Mouse (Mus musculus): Measurements from ENCODE around the gene Pde3a. TPM values are rescaled to one million over a fixed set of nuclear protein-coding genes. Genes with fewer than 3 reads are reported as not detected.

Pde3a gene
- polyA plus RNA-seq, 1 experiment = not detected

- no peak for TF ChIP-seq USF1 (IDR thresholded peaks at IDR 0.05; ENCODE audit: low read depth)
- TF ChIP-seq MYOD1 (IDR thresholded peaks at IDR 0.05; ENCODE audit: control insufficient read depth, insufficient read length, low read depth) = no peak
- no peak for TF ChIP-seq FOSL1 (IDR thresholded peaks at IDR 0.05; ENCODE audit: insufficient read depth, low read length, poor library complexity, severe bottlenecking)
- TF ChIP-seq MAX (IDR thresholded peaks at IDR 0.05) = no peak
- no peak for TF ChIP-seq MYOG (IDR thresholded peaks at IDR 0.05; ENCODE audit: control insufficient read depth, extremely low read depth, insufficient read length)
- no peak for TF ChIP-seq CEBPB (IDR thresholded peaks at IDR 0.05; ENCODE audit: low read depth)
- no peak for TF ChIP-seq CTCF (IDR thresholded peaks at IDR 0.05; ENCODE audit: control insufficient read depth, insufficient read depth, insufficient read length)
- Histone ChIP-seq H3K79me2 (ENCODE audit: control insufficient read depth, insufficient read depth) (no peaks in the 10 kb centered on the region), H3K27me3 (ENCODE audit: control insufficient read depth, insufficient read depth, insufficient read length) (no peaks in the 10 kb centered on the region), H3ac (ENCODE audit: control insufficient read depth, insufficient read length, low read depth) (no peak overlapping the region), H3K36me3 (ENCODE audit: control insufficient read depth, insufficient read depth) (no peaks in the 10 kb centered on the region), H3K79me3 (ENCODE audit: low read depth) (no peaks in the 10 kb centered on the region), H3K4me3 (ENCODE audit: insufficient read depth, poor library complexity, severe bottlenecking) (no peak overlapping the region)
Observed at GRCm38 (mm10) chr6:141221081-141221480, 28.0 kb upstream of the Pde3a start.

GRCm38 (mm10) chr6:141226851-141227657, 22.0 kb upstream of the Pde3a start:
- Histone ChIP-seq H3ac (ENCODE audit: control insufficient read depth, insufficient read length, low read depth) (no peak overlapping the region), H3K36me3 (ENCODE audit: control insufficient read depth, insufficient read depth) (no peaks in the 10 kb centered on the region), H3K79me3 (ENCODE audit: low read depth) (no peaks in the 10 kb centered on the region), H3K27me3 (ENCODE audit: control insufficient read depth, insufficient read depth, insufficient read length) (no peaks in the 10 kb centered on the region), H3K4me3 (ENCODE audit: insufficient read depth, poor library complexity, severe bottlenecking) (no peak overlapping the region), H3K79me2 (ENCODE audit: control insufficient read depth, insufficient read depth) (no peaks in the 10 kb centered on the region)
- TF ChIP-seq FOSL1 (IDR thresholded peaks at IDR 0.05; ENCODE audit: insufficient read depth, low read length, poor library complexity, severe bottlenecking) (no peak), CEBPB (IDR thresholded peaks at IDR 0.05; ENCODE audit: low read depth) (no peak), USF1 (IDR thresholded peaks at IDR 0.05; ENCODE audit: low read depth) (no peak)

- no peaks in the 10 kb centered on the region for H3K36me3 ChIP-seq (ENCODE audit: control insufficient read depth, insufficient read depth)
- H3ac ChIP-seq (ENCODE audit: control insufficient read depth, insufficient read length, low read depth) = no peak overlapping the region
- TF ChIP-seq MAX (IDR thresholded peaks at IDR 0.05) = no peak
- TF ChIP-seq CTCF (IDR thresholded peaks at IDR 0.05; ENCODE audit: control insufficient read depth, insufficient read depth, insufficient read length) = no peak
- H3K27me3 ChIP-seq (ENCODE audit: control insufficient read depth, insufficient read depth, insufficient read length) = no peaks in the 10 kb centered on the region
- H3K4me3 ChIP-seq (ENCODE audit: insufficient read depth, poor library complexity, severe bottlenecking) = no peak overlapping the region
- H3K79me2 ChIP-seq (ENCODE audit: control insufficient read depth, insufficient read depth) = no peaks in the 10 kb centered on the region
- no peaks in the 10 kb centered on the region for H3K79me3 ChIP-seq (ENCODE audit: low read depth)
Observed at GRCm38 (mm10) chr6:141227658-141228005, 21.4 kb upstream of the Pde3a start.

- H3K4me3 ChIP-seq (ENCODE audit: insufficient read depth, poor library complexity, severe bottlenecking) = no peak overlapping the region
- H3K79me3 ChIP-seq (ENCODE audit: low read depth) = no peaks in the 10 kb centered on the region
- H3K36me3 ChIP-seq (ENCODE audit: control insufficient read depth, insufficient read depth) = no peaks in the 10 kb centered on the region
- TF ChIP-seq FOSL1 (IDR thresholded peaks at IDR 0.05; ENCODE audit: insufficient read depth, low read length, poor library complexity, severe bottlenecking) = no peak
- no peak for TF ChIP-seq USF1 (IDR thresholded peaks at IDR 0.05; ENCODE audit: low read depth)
- TF ChIP-seq MAX (IDR thresholded peaks at IDR 0.05) = no peak
- TF ChIP-seq CEBPB (IDR thresholded peaks at IDR 0.05; ENCODE audit: low read depth) = no peak
- TF ChIP-seq MYOG (IDR thresholded peaks at IDR 0.05; ENCODE audit: control insufficient read depth, extremely low read depth, insufficient read length) = no peak
- TF ChIP-seq MYOD1 (IDR thresholded peaks at IDR 0.05; ENCODE audit: control insufficient read depth, insufficient read length, low read depth) = no peak
- TF ChIP-seq CTCF (IDR thresholded peaks at IDR 0.05; ENCODE audit: control insufficient read depth, insufficient read depth, insufficient read length) = no peak
- no peak overlapping the region for H3ac ChIP-seq (ENCODE audit: control insufficient read depth, insufficient read length, low read depth)
- no peaks in the 10 kb centered on the region for H3K79me2 ChIP-seq (ENCODE audit: control insufficient read depth, insufficient read depth)
- H3K27me3 ChIP-seq (ENCODE audit: control insufficient read depth, insufficient read depth, insufficient read length) = no peaks in the 10 kb centered on the region
Observed at GRCm38 (mm10) chr6:141232756-141233382, 16.2 kb upstream of the Pde3a start.

DNA sequence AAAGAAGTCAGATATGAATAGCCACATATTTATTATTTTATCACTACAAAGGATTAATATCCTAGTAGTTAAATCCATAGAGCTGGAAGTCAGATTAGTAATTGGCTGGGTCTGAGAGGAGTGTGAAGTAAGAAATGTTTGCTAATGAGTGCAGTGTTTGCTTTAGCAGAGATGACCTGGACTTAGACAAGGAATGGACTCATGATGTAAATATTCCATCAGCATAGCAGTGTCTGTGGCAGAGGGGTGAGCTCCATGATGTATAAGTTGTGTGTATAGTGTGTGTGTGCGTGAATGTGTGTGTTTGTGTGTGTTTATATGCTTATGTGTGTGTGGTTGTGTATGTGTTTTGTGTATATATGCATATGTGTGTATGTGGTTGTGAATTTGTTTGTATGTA, 7.3 kb upstream of the Pde3a start:
- H3ac ChIP-seq (ENCODE audit: control insufficient read depth, insufficient read length, low read depth) = no peak overlapping the region
- no peaks in the 10 kb centered on the region for H3K79me3 ChIP-seq (ENCODE audit: low read depth)
- TF ChIP-seq MYOG (IDR thresholded peaks at IDR 0.05; ENCODE audit: control insufficient read depth, extremely low read depth, insufficient read length) = no peak
- TF ChIP-seq MYOD1 (IDR thresholded peaks at IDR 0.05; ENCODE audit: control insufficient read depth, insufficient read length, low read depth) = no peak
- no peak for TF ChIP-seq MAX (IDR thresholded peaks at IDR 0.05)
- TF ChIP-seq CEBPB (IDR thresholded peaks at IDR 0.05; ENCODE audit: low read depth) = no peak
- no peak for TF ChIP-seq USF1 (IDR thresholded peaks at IDR 0.05; ENCODE audit: low read depth)
- no peak for TF ChIP-seq CTCF (IDR thresholded peaks at IDR 0.05; ENCODE audit: control insufficient read depth, insufficient read depth, insufficient read length)
- TF ChIP-seq FOSL1 (IDR thresholded peaks at IDR 0.05; ENCODE audit: insufficient read depth, low read length, poor library complexity, severe bottlenecking) = no peak
- no peak overlapping the region for H3K4me3 ChIP-seq (ENCODE audit: insufficient read depth, poor library complexity, severe bottlenecking)
- H3K27me3 ChIP-seq (ENCODE audit: control insufficient read depth, insufficient read depth, insufficient read length) = no peaks in the 10 kb centered on the region
- no peaks in the 10 kb centered on the region for H3K79me2 ChIP-seq (ENCODE audit: control insufficient read depth, insufficient read depth)
- no peaks in the 10 kb centered on the region for H3K36me3 ChIP-seq (ENCODE audit: control insufficient read depth, insufficient read depth)

DNA sequence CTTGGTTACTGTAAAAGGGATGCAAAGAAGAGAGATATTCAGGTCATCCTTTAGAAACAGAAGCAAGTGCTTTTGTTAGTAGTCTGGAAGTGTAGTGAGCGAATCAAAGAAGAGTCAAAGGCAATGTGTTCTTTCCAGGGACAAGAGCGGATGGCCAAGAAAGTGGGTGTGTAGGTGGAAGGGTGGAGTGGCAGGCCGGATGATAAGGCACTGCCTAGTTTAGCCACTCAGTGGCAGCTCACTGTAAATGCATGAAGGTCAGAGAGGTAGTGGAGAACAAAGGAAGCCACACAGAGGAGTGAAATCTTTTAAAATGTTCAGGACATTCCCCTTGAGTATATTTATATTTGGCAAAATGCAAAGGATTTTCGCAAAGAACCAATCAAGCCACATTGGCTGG, 4.0 kb upstream of the Pde3a start:
- Histone ChIP-seq H3K27me3 (ENCODE audit: control insufficient read depth, insufficient read depth, insufficient read length) (no peaks in the 10 kb centered on the region), H3ac (ENCODE audit: control insufficient read depth, insufficient read length, low read depth) (no peak overlapping the region), H3K79me3 (ENCODE audit: low read depth) (no peaks in the 10 kb centered on the region), H3K36me3 (ENCODE audit: control insufficient read depth, insufficient read depth) (no peaks in the 10 kb centered on the region), H3K4me3 (ENCODE audit: insufficient read depth, poor library complexity, severe bottlenecking) (no peak overlapping the region), H3K79me2 (ENCODE audit: control insufficient read depth, insufficient read depth) (no peaks in the 10 kb centered on the region)
- TF ChIP-seq CTCF (IDR thresholded peaks at IDR 0.05; ENCODE audit: control insufficient read depth, insufficient read depth, insufficient read length) (no peak), MYOD1 (IDR thresholded peaks at IDR 0.05; ENCODE audit: control insufficient read depth, insufficient read length, low read depth) (no peak), USF1 (IDR thresholded peaks at IDR 0.05; ENCODE audit: low read depth) (no peak), MAX (IDR thresholded peaks at IDR 0.05) (no peak), CEBPB (IDR thresholded peaks at IDR 0.05; ENCODE audit: low read depth) (no peak), MYOG (IDR thresholded peaks at IDR 0.05; ENCODE audit: control insufficient read depth, extremely low read depth, insufficient read length) (no peak), FOSL1 (IDR thresholded peaks at IDR 0.05; ENCODE audit: insufficient read depth, low read length, poor library complexity, severe bottlenecking) (no peak)
